Mouse (Mus musculus): ENCODE measurements around the gene Rps12.

Gene Rps12

DNA sequence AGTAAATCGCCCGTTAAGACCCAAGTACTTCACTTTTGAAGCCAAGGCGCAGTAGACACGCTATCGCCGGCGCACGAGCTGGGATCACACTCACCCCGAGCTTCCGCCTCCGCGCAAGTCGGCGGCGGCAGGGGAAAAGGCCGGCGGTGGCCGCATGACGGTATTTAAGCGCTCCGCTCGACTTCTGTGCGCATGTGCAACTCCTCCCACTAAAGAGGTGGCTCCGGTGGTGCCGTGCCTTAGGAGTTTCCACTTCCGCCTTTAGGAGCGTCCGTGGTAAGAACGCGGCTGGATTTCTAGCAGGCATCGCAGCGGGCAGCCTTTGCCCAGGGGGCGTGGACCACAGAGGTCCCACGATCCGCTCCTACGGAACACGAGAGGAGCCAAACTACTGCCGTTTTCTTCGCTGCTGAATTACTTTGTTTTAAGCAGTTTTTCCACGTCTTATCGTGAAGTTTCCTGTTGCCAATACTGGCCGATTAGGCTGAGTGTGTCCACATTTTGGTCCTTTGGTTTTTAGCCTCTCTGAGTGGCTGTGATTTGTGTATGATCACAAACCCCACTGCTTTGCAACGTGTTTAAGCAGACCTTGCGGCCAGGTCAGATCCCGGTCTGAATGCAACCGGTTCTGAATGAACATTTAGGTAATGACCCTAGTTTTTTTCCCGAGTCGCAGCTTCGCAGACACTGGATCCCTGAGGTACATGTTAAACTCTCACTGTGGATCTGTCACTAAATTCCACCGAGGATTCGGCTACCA, at the start of gene Rps12:
TSS of gene Rps12 (minus strand) at position 214 of the 760 bp plus-strand sequence.
- DNase-seq (ENCODE audit: low spot score): peak; percentile 99

DNA sequence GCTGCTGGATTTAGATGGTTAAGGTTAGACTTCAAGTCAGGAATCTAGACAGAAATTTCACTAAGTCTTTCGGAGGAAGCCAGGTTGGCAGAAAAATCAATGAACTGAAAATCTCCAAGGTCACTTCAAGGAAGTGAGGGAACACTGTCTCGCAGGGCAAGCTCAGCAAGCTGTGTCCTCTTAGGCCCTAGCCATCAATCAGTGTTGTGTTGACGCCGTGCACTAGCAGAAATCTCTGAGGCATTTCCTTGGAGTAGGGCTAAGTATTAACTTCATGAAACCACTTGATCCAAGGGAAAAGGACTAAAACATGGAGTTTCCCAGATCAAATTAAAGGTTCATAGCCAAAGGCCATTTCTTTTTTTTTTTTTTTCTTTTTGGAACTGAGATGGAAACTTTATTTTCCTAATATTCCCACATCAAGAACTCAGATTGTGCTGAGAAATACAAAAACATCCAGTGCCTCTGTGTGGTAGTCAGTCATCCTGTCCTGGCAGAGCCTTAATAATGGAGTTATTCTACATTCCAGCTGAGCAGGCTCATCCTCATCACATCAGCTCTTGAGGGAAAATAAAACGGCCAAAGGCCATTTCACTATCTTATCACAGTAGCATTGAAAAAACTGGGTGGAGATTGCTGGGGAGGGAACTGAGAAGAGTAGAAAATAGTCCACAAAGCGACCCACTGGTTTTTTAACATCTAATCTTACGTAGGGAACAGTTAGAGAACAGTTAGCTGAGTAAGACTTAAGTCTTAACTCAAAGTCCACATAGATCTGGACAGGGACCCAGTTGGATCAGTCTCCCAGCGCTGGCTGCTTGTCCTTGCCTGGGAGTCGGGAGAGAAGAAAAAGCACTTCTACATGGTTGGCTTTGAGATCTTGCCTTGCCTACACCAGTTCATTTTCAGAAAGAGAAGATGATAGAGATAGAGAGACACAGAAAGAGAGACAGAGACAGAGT, 49.2 kb upstream of the Rps12 start:
- DNase-seq (ENCODE audit: low spot score): no peak

DNA sequence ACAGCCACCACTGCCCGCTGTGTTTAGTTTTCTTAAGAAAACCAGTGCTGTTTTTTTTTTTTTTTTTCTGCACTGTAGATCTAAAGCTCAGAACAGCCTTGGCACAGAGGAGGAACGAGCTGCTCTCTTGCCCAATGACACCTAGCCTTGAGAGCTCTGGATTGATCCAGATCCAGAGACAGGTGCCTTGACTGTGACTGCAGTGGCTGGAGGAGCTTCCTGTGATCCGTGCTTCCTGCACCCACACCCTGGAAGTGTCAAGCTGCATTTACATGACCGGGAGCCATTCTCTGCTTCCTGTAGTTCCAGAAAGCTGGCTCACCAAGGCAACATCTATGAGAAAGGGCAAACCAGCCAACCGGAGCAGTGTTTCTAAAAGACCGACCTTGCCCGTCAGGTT, 39.4 kb upstream of the Rps12 start:
- DNase-seq (ENCODE audit: low spot score): no peak

DNA sequence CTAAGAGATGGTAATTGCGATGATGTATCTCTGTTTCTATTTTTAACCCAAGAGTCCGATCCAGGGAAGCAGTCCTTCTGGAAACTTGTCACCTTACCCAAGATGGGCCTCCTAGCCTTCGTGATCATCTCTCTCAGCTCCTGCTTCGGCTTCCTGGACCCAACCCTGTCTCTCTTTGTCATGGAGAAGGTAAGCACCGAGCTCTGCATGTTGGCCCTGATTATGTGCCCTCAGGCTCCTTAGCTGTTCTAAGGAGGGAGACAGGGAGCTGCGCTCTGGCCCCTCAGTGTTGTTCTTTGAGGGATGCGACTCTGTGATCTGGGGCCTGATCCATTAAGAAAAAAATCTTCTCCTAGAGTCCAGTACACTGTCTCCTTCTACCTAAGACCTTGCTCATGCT, 29.2 kb upstream of the Rps12 start:
- no peak for DNase-seq (ENCODE audit: low spot score)

DNA sequence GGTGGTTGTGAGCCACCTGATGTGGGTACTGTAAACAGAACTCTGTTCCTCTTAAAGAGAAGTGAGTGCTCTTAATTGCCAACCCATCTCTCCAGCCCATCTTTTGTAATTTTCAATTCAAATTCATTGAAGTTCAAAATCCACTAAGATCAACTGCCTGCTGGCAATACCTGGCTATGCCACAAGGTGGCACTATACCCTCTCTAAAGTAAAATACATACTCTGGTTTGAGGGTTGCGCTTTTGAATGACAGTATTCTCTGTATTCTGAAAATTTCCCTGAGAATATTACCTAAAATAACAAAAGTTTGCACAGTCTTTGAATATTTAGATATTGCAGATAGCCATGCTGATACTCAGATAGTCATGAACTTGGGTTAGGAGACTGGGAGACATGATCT, 28.1 kb upstream of the Rps12 start:
- DNase-seq (ENCODE audit: low spot score): peak; percentile 56

DNA sequence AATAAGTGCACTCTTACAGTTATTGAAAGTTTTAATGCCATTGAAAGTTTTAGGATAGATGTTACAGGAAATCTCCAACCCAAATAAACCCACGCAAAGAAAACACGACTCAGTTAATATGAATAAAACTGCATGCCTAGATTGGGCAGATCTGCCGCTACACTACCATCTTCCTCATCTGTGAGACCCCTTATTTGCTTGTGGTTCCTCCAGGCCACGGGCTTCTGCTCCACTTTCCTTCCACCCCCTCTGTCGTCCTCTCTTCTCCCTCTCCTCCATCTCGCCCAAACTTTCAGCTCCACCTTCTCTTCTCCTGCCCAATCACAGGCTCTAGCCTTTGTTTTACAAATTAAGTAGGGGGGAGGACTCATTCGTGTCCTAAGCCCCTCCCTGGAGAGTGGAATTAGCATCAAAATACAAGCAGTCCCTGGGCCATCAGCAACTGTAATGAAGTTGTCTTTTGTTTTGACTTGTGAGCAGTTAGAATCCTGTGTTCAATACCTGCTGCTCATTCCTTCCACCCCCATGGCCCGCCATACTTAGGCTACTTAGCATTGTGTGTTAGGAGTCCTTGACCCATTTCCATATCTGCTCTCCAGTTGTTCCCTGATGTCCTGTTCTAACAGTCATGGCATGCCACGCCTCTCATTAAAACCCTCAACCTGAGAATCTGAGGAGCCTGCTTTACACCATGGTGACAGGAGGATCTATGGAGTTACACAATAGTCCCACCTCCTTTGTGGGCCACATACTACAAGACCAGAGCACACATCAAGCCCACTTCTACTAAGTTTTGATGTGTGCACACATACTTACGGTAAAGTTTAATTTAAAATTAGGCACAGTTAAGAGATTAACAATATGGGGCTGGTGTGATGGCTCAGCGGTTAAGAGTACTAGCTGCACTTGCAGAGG, 26.0 kb upstream of the Rps12 start:
- DNase-seq (ENCODE audit: low spot score): no peak

DNA sequence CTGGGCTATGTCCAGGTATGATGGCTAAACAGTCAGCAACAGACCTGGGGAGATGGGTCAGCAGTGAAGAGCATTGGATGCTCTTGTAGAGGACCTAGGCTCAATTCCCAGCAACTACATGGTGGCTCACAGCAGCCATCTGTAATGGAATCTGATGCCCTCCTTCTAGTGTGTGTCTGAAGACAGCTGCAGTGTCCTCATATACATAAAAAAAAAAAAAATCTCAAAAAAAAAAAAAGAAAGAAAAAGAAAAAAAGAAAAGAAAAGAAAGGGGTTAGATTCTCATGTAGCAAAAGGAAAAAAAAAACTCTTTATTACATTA, 25.3 kb upstream of the Rps12 start:
- no peak for DNase-seq (ENCODE audit: low spot score)

DNA sequence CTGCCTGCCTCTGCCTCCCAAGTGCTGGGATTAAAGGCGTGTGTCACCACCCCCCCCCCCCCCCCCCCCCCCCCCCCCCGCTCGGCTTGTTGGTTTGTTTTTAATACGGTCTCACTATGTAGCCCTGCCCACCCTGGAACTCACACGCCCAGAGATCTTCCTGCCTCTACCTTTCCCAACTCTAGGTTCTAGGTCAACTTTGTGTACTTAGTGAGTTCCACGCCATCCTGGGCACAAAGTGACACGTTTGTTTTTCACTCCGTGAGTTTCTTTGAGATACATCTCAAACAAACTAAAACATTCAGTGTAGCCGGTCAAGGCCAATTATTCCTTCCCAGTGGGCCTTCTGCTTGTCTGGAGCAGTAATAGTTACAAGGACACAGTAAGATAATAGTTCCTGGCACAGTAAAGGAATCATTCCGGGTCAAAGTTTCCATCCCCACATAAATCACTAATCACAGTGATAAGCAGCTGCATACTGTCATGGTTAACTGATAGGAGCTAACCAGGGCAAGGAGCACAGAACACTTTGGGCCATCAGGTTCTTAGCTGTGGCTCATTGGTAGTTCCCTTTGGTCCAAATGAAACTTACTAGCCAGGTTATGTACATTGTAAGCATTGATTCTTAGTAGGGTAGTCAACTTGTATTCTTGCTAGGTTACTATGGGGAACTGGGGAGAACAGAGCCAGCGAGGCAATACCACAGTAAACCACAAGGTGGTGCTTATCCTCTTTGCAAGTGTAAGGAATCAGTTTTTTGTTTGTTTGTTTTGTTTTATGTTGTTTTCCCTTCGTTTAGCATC, 24.8 kb upstream of the Rps12 start:
- DNase-seq (ENCODE audit: low spot score): peak; percentile 50

DNA sequence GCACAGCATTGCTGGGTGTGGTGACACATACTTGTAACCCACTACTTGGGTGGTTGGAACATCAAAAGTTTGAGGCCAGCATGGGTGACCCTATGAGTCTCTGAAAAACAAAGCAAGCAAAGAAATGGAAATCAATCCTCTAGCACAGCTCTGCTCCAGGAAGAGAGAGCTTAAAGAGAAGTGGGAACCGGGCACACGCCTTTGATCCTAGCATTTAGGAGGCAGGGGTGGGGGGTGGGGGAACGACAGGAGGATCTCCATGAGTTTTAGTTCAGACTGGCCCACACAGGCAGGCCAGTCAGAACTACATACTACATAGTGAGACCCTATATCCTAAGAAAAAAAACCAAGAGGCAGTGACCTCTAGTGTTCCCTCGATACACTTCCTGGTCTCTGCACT, 19.1 kb upstream of the Rps12 start:
- no peak for DNase-seq (ENCODE audit: low spot score)

DNA sequence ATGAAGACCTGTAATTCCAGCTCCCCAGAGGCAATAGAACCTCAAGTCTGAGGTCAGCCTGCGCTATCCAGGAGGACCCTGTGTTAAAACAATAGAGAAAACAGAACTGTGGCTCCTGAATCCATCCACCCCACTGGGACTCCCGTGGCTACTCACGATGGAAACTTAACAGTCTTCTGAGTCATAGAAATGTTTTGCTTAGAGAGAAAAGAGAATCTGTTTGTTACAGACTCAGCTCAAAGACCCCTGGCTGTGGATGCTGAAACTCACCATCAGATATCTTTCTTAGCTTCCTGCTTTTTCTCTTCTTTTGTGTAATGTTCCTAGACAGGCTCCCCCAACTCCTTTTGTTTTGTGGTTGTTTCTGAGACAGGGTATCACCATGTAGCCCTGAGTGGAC, 17.6 kb upstream of the Rps12 start:
- no peak for DNase-seq (ENCODE audit: low spot score)

DNA sequence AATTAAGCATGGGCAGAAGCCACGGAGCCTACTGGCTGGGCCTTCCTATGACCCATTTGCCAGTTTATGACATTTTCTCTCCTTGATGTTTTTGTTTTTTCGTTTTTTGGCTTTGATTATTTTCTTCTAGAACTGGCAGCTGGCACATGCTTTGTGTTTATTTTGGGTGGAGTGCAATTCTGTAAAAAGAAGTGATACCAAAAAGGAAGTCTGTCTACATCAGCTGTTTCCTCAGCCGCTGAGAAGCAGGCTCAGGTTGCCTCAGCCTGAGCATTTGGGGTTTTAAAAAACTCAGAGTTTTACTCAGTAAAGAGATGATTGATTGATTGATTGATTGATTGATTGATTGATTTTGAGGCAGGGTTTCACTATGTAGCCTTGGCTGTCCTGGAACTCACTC, 15.8 kb upstream of the Rps12 start:
- DNase-seq (ENCODE audit: low spot score): no peak

DNA sequence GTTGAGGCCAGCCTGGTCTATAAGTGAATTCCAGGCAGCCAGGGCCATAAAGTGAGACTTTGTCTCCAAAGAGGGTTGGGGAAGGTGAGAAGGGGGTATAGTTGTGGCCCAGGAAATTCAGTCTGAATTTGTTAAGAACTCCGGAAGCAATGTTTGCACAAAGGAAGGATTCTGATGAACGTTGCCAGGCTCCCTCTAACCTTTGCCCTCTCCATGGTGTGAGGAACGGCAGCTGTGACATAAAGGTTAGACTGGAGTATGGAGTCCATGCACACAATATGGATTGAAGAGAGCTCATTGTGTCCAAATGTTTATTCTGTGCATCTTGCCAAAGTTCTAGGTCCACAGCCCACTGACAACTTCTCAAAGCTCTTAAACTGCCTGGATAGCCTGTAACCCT, 12.9 kb upstream of the Rps12 start:
- DNase-seq (ENCODE audit: low spot score): no peak

DNA sequence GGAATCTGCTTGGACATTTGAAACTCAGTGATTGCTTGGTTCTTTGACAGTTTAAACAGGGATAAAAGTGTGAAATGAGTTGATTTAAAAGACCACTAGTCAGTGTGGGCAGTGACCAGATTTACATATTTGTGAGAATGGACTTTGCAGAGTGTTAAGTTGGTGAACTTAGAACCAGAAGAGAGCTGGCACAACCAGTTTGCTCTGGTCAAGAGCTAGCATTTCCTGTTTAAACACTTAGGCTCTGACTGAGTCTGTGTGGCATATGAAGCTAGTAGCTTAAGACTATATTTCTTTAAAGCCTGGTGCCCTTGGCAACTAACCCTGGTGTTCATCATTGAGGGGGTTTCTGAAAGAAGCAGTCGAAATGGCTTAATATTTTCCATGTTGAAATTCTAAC, 11.1 kb upstream of the Rps12 start:
- no peak for DNase-seq (ENCODE audit: low spot score)

DNA sequence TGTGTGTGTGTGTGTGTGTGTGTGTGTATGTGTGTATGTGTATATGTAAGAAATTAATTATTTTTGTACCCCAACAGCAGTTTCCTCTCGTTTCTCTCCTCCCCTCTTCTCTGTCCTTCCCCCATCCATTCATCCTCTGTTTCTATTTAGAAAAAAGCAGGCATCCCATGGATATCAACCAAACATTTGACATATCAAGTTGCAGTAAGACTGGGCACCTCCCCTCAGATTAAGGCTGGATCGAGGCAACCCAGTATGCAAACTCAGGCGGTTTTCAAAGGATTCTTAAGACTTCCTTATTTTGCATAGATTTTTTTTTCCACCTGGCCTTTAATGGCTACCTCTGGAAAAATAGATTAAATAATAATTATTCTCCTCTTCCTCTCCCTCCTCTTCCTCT, 10.5 kb upstream of the Rps12 start:
- DNase-seq (ENCODE audit: low spot score): no peak

DNA sequence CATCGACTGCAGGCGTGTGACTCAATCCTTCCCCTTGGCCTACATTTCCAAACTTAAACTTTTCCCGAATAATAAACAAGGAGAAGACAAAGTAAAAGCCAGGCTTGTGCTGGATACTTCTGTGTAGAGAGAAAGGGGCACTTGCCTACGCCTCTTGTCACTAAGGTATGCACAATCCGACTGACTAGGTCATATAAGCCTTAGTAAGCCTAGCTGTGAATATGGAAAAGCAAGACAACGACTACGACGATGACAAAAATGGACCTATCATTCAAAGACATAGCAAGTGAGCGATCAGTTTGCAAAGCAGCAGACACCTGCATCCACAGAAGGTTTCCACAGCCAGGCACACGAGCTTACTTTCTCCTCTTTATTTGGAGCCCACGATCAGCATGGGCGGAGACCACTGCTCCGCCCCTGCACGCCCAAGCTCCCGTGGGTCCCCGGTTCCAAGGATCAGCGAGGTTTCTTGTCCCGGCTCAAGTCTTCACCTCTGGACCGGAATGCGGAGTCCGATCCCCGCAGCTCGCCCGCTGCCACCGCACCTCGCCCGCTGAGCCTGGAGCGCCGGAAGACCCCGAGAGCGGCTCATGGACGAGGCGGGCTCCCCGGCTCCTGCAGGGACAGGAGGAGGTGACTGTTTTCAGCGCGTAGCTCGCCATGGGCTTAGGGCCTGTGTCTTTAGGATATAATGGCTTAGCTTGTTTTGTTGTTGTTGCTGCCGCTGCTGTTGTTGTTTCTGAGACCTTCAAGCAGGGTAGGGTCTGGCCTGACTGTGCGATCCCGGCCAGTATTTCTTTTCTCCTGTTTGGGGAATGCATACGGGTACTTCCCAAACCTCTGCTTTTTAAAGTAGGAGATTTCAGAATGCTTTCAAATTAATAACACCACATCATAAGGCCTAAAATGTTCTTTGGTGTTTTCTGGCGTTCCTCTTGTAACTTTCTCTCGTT, 9.8 kb upstream of the Rps12 start, which contains the start of gene Slc18b1:
TSS of gene Slc18b1 (plus strand) at position 436 of the 953 bp plus-strand sequence.
- DNase-seq (ENCODE audit: low spot score): peak; percentile 35

DNA sequence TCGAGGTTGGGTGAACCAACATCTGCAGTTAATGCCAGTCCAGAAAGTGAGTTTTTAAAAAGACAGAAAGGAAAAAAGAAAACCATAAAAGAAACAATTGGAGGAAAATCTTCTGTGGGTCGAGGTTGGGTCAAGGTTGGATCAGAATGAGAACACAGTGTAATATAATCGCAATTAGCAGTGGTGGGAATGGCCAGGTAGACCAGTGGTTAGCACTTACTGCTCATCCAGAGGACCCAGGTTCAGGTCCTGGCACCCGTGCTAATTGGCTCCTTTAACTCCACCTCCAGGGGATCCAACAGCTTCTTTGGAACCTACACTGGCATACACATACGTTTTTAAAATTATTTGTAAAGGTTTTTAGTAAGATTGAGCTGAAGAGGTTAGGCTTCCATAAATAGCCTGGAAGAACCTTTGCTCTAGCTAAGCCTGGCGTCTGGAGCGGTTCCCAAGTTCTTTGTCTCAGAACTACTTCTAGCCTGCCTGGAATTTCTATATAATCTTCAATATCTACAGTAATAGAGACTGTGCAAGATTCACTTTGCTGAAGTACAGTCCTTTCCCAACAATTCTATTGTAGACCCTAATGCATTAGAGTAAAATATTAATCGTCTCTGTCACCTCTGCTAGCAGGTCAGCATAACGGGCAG, 8.9 kb upstream of the Rps12 start:
- no peak for DNase-seq (ENCODE audit: low spot score)

DNA sequence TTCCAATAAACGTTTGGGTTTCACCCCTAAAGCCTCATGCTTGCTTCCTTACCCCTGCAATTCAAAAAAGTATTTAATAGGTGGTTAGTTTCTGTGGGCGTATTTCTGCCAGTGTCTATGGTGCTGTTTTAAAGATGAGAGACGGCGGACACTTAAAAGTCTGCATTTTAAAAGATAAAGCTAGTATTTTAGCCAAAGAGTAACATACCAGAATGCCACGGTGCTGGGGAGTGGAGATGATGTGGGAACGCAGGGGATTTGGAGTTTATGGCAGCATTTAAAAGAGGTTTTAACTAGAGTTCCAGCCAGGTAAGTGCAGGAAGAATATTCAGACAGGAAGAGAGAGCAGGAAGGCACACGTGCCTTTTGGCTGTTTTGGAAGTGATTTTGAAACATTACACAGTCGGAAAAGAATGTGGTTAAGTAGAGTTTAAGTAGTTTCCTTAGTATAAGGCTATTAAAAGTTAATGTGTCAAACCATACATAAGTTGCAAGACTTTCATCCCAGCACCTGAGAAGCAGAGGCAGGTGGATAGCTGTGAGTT, 1.1 kb upstream of the Rps12 start:
- no peak for DNase-seq (ENCODE audit: low spot score)

DNA sequence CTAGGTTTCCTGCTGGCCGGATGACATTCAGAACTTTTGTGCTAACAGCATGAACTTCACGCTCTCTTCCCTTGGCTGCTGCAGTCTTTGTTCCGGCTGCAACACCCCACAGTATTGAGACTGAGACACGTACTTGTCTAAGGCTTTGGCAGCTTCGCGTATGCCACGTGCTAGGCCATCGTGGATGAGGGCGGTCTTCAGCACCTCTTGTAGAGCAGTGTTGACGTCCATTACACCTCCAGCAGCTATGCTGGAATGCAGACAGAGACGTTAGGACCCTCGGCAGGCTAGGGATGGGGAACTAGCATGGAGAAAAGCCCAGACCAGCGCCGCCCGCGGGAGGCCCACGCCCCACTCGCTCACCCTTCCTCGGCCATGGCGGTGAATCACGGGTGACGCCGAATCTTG, 440 bp downstream of the Rps12 start:
- DNase-seq (ENCODE audit: low spot score): peak; percentile 7

DNA sequence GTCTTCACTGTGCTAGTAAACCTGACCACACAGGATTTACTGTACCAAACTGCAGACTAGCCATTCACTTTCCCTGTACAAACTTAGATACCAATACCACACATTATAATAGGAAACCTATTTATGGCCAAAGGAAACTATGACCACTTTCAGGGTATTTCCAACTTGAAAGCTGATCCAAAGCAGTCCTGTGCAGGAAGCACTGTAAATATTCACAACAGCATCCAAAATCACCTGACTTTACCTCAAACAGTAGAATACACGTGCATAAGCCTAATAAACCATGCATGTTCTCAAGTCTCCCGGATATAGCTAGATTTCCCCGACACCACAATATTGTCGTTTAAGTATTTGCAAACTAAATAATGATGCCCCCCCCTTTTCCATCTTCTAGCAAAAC, 1.0 kb downstream of the Rps12 start:
- no peak for DNase-seq (ENCODE audit: low spot score)

Measured in ovary, postnatal 10 days (tissue).